Mouse (Mus musculus) frontal cortex, postnatal 14 days (tissue): ENCODE data around the gene Smyd4.
"Not testable (repeated sequence)": the region's sequence is repeated elsewhere in the genome, so short reads cannot be mapped to it uniquely, and the experiment has no call there.

Source experiments
- DNase-seq, 2 experiments: peaks; one replicate each; pipeline ENCODE4 v3.0.0; 2022; ENCODE audit warnings: low spot score in 2 of 2

Smyd4 gene

DNA sequence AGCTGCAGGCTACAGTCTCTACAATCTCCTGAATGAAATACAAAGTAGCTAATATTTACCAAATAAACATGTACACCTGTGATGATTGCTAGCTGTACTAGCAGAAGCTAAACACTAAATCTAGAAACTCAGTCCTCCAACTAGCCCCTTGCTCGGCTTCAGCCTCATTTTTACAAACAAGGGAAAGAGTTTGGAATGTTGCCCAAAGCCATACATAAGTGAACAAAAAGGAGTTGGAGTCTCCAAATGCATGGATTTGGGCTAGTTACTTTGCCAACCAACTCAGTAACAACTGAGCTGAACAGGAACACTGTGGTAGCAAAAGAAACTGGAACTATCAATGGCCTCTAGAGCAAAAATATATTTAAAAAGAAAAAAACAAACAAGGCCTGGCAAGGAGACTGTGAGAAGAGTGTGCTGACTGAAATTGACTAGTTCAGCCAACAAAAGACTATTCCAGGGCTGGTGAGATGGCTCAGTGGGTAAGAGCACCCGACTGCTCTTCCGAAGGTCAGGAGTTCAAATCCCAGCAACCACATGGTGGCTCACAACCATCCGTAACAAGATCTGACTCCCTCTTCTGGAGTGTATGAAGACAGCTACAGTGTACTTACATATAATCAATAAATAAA is 1.6 kb upstream of the Smyd4 start:
- DNase-seq, result no peak

DNA sequence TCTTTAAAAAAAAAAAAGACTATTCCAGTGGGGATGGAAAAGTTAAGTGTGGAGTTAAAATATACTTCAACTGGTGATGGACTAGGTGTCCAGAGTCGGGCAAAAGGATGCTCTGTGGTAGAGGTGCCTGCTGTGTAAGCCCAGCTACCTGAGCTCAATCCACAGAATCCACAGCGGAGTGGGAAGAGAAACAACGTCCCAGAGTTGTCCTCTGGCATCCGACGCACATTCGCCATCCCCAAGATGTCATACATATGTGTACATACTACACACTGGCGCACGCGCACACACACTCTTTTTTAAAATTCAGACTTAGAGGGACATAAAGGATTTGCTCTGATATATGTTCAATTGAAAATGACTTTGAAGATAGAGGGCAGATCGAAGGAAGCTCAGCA is 1.0 kb upstream of the Smyd4 start:
- DNase-seq, result no peak

DNA sequence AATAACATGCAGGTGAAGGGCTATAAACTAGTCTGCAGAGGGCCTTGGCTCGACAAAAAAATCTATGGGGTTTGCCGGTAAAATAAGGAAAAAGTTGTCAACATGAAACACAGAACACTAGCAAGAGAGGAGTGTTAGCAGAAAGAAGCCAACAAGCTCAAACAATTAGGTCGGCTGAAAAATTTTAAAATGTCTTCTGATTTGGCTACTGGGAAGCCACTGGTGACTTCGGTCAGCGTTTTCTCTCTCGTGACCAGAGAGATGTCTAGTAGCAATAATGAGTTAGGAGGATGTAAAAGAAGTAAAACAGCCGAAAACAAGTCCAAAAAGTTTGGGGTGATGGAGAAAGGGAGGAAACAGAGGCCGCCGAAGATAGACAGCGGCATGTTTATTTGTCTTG is 637 bp upstream of the Smyd4 start:
- no peak for DNase-seq

DNA sequence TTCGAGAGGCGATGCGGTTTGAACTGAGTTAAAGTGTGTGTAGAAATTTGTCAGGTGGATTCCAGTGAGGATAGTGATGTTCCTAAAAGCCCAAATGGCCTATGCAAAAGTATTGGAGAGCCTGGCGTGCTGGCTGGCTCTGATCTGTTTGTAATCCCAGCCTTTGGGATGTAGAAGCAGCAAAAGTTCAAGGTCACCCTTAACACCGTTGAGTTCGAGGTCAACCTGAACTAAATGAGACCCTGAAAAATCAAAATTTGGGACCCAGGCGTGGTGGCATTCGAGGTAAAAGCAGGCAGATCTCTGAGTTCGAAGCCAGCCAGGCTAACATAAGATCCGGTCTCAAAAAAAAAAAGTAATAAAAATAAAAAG is 643 bp downstream of the Smyd4 start:
- DNase-seq, result no peak

DNA sequence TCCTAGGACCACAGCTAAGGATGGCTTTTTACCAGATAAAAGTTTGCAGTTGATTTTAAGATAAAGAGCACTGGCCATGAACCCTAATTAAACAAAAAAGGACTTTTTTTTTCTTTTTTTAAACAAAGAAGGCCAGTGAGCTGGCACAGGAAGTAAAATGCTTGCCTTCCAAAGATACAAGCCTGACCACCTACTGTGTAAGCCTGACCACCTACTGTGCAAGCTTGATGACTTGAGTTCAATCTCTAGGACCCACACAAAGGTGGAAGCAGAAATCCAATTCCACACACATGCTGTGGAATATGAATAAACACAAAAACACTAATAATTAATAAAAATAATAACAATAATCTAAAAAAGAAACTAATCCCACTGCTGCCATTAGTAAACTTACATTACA is 3.0 kb downstream of the Smyd4 start:
- DNase-seq, result no peak

DNA sequence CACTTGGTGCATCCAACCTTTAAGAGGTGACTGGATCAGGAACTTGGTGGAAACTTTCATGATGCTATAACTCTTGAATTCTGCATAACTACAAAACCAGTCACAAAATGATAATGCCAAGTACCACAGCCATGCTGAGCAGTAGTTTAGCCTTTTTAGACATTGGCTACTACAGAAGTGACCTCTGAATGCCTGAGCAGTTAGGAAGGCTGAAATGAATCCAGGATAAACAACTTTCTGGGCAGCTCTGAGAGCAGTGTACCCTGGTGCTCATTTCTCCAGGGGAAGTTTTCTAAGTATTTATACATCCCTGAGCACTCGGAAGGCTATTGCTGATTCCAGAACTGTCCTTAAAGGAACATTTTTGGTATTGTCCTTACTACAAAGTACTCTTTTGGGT is 7.2 kb downstream of the Smyd4 start:
- no peak for DNase-seq

DNA sequence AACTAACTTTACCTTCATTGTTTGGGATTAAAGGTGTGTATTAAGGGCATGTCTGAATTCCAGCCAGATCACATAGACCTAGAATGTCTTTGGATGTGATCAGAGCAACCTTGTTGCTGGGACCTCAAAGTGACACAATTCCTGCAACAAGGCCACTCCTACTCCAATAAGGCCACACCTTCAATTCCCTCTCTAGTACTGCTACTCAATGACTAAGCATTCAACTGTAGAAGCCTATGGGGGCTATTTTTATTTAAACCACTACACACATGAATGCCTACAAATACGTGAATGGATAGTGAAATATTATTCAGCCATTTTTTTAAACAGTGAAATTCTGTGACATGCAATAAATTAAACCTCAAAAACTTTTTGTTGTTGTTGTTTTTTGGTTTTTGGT is 28.9 kb downstream of the Smyd4 start:
- DNase-seq, result no peak

DNA sequence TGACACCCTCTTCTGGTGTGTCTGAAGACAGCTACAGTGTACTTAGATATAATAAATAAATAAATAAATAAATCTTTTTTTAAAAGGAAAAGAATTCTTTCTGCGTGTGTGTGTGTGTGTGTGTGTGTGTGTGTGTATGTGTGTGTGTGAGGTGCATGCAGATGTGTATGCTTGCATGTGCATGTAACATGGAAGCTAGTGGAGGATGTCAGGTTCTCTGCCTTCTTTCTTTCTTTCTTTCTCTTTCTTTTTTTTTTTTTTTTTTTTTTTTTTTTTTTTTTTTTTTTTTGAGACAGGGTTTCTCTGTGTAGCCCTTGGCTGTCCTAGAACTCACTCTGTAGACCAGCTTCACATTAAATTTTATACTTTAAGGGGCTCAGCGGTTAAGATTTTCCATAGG is 30.6 kb downstream of the Smyd4 start:
- DNase-seq, result not testable (repeated sequence)

DNA sequence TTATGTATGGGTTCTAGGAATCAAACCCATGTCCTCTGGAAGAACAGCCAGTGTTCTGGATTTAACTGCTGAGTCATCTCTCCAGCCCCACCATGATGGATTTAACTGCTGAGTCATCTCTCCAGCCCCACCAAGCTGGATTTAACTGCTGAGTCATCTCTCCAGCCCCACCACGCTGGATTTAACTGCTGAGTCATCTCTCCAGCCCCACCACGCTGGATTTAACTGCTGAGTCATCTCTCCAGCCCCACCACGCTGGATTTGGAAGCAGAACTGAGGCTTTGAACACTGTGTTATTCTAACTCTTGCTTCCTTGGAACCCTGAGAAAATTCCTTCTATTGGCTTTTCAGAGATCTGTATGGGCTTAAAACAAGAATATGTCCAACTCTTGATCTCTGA is 35.3 kb downstream of the Smyd4 start:
- DNase-seq, result not testable (repeated sequence)

DNA sequence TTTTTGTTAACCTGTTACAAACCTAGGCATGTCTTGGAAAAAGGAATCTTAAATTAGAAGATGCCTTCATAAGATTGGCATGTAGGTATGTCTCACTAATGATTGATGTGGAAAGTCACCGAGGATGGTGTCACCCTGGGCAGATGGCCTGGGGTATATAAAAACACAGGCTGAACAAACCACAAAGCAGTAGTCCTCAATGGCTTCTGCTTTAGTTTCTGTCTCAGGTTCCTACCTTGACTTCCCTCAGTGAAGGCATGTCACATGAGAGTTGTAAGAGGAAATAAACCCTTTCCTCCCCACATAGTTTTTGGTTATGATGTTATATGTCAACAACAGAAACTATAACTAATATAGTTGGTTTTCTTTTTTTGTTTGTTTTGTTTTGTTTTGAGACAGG is 47.4 kb downstream of the Smyd4 start:
- DNase-seq, result no peak

DNA sequence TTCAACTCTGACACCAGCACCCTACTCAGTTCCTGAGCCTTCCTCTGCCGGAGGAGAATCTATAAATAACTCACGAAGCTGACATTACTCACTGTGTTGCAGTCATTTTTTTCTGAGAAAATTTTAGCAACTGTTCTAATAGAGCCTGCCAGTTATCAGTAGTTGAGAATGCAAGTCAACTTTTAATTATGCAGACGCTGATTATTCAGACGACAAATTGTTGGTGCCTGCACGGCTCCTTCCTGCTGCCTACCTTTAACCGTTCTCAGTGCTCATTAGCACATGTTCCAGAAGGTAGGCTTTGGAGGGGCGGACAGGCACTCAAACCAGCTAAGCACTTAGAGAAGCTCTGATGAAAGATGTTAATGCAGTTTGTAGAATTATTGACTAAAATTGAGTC is 49.2 kb downstream of the Smyd4 start:
- no peak for DNase-seq

DNA sequence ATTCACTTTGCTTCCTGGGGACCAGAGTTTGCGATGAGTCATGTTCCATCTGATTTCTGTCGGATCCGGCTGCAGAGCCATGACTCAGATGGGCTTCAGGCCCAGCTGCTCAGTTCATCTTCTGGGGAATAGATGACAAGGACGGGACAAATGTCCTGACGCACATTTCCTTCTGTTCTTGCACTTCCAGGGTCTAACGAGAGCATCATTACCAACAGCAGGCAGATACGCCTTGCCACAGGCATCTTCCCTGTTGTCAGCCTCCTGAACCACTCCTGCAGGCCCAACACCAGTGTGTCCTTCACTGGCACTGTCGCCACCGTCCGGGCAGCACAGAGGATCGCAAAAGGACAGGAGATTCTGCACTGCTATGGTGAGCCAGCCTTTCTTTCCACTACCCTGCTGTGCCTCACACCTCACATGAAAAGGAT is 51.2 kb downstream of the Smyd4 start:
- no peak for DNase-seq

DNA sequence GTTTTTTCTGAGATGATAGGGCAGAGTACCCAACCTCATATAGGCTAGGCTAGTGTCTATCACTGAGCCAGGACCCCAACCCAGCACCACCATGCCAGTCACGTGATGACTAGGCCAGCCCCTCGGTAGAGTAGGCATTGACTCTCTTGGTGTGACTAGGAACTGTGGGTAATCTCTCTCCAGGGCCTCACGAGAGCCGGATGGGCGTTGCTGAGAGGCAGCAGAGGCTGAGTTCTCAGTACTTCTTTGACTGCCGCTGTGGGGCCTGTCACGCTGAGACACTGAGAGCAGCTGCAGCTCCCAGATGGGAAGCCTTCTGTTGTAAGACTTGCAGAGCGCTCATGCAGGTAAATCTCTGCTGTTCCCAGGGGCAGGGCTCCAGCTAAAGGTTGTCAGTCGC is 51.9 kb downstream of the Smyd4 start:
- DNase-seq, result no peak

DNA sequence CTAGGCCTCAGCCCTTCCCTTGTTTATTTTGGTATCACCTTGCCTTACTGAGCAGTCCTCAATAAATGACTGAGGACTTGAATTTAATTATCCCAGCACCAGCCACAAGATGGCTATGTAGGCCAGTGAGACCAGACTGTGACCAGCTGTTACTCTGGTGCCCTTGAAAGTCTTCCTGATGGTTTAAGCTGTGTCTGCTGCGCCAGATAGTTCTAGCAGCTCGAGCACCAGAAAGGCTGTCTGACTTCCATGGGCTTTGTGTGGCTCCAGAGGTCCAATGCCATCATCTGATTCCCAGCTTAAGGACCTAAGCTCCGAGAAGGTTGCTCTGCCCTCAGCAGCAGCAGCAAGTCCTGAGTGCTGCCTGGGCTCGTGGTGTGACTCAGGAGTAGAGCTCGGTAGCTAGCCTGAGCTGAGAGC is 54.0 kb downstream of the Smyd4 start:
- DNase-seq, result peak in 1 of 2 experiments; percentile 23

DNA sequence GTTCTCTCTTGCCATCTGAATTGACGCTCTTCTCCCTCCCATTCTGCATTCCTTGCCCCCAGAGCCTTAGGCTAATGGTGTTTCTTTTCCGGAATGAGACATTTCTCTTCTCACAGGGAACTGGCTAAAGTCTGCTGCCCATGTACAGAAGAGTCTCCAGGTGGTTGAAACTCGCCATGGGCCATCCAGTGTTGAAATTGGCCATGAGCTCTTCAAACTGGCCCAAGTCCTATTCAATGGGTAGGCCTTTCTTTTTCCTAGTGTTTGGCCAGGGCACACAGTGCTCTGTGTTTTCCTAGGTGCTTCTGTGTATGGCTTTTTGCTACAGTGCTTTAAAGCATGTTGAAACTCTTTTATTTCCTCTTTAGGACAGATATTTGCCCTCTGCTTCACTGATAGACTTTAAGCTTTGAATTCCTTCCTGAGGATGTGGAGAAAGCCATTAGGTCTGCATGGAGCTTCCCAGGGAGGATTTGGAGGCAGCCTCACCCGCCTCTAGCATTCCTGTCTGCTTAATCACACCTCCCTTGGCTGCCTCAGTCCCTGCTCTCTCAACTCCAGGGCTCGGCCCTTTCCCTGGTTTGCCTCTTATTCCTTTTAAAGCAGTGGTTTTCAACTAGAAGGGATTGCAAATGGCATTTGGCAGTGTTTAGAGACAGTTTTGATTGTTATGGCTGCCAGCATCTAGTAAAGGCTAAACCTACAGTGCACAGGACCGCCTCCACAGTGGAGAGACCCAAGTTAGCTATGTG is 55.2 kb downstream of the Smyd4 start:
- DNase-seq, result no peak

DNA sequence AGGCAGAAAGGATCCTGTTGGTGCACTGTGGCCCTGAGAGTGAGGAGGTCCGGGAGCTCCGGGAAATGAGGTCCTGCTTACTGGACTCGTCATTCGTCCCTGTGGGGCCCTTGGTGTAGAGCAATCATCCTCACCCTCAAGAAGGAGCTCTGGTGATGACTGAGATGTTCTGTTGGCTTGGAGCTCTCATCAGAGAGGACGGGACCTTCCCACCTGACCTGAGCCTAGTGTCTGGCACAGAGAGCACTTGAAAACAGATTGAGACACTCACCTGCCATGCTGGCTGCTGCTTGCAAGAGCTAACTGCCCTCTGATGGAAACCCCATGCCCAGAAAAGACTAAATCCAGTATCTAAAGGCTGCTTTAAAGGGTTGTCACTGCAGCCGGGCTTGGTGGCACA is 56.6 kb downstream of the Smyd4 start:
- no peak for DNase-seq

DNA sequence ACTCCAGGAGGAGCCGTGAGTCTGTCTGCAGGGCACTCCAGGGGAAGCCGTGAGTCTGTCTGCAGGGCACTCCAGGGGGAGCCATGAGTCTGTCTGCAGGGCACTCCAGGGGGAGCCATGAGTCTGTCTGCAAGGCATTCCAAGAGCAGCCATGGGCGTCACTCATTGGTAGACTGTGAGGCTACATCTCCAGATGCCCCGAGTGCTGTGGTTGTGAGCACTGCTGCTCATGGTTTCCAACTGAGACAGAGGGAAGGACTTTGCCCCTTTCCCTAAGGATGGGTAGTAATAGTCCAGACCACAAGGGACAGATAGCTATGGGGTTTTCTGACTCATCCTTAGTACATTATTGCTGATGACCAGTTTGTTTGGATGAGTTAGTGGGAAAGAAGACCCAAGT is 57.9 kb downstream of the Smyd4 start:
- DNase-seq, result no peak

DNA sequence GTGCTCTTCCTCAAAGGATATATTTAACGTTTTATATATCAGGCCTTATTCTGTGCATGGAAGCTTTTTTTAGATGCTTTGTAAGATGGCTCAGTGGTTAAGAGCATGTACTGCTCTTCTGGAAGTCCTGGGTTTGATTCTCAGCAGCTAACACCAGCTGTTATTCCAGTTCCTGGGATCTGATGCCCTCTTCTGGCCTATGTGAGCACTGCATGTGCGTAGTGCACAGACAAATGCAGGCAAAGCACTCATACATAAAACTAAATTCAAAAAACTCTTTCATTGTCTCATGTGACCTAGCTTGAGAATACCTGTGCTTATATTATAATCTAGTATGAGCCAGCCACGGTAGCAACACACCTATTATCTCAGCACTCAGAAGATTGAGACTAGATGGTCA is 58.6 kb downstream of the Smyd4 start:
- no peak for DNase-seq

DNA sequence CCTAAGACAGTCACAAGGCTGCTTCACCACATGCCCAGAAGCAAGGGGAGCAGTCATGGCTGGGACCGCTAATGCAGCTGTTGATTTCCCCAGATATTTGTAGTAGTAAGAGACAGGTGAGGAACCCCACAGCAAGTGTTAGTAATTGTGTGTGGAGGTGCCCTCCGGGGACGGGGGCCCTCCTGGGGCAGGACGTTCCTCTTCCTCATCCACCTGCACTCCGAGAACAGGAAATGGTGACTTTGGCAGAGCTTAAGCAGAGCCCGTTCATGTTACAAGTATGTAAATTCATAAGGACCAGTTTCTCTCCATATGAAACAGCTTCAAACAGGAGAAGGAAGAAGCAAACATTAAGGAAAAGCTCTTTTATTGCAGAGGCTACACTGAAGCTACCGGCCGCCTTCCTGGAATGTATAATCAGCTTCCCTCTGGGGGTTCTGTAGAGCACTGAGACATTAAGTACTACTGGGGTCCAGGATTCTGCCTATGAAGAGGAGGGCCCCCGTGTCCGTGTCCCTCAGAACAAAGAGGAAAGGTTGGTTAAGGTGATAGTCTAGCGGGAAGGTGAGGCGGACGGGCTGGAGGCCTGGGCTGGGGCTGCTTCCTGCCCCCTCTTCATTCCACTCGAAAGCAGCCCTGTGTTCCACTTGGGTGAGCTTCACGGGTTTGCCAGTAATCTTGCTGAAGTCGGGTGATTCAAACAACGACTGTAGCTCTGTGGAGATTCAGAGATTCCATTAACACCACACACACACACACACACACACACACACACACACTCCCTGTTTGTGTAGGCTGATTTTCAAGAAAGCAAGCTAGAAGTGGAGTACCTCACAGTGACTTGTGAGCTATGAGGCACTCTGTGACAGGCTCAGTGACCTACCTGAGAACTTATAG is 61.7 kb downstream of the Smyd4 start:
- no peak for DNase-seq

DNA sequence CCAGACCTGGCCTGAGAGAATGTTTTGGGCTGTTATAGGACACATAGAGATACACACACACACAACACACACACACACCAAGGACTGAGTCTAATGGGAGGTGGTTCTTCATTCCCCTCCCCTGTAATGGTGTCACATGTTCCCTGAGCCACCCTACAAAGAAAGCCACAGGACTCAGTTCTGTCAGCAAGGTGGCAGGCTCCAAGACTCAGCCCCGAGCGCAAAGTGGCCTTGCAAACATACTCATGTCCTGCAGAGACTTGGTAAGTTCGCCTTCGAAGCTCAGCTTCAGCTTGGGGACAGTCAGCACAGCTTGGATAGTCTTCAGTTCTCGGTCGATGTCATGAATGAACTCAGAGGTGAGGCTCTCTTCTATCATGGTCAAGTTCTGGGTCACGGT is 62.4 kb downstream of the Smyd4 start:
- no peak for DNase-seq

DNA sequence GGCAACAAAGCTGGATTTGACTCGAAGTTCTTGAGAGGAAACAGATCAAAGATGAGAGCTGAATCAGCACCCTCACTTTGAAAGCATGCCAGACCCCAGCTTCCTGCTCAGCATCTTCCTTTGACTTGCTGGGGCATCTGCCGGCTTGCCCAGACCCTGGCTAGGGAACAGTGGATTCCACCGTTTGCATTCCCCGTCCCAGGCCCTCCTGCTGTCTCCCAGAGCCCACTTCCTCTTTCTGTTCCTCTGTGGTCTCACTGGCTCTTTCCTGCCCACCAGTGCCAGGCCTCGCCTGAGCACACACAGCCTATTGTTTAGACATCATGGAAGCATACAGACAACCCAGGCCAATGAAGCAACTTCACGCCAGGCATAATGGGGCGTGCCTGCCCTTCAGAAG is 66.9 kb downstream of the Smyd4 start:
- DNase-seq, result no peak

DNA sequence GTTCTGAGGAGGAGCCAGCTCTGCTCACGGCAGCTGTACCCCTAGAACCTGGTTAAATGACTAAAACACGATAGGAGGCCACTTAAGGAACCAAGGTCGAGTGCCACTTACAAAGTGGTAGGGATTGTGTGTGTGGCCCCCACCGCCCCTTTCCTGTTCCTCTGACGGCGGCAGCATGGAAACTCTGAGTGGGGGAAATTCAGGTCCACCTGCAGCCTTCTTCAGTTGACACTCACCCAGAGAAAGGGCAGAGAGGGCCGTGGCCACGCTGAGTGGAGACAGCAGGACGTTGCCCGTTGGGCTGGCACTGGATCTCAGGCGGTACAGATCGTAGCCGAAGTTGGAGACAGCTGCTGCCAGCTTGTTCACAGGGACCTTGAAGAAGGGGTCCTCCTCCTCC is 67.8 kb downstream of the Smyd4 start:
- DNase-seq, result no peak

DNA sequence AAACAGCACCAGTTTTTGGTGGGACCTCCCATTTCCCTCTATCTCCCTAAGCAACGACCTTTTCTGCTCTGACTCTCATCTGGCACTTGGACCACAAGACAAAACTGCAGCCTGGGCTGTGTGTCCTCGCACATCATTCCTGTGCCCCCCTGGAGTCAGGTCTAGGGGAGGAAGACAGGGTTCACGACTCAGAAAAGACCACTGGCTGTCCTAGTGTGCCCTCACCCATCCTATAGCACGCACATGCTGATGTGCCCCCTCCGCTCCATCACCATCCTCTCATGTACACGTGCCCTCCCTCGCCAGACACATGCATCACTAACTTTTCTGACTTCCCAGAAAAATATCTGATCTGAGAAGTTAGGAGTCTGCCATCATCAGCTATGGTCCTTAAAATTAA is 71.8 kb downstream of the Smyd4 start:
- DNase-seq, result no peak
